Mouse (Mus musculus): Measurements from ENCODE around the gene Capn7. TPM values are rescaled to one million over a fixed set of nuclear protein-coding genes. Genes with fewer than 3 reads are reported as not detected.
A peak's percentile ranks its signal among the peaks of the same experiment; 100 is the strongest.

The Capn7 gene
- polyA plus RNA-seq, 1 experiment from 2014 or later, result 29.4 TPM

DNA sequence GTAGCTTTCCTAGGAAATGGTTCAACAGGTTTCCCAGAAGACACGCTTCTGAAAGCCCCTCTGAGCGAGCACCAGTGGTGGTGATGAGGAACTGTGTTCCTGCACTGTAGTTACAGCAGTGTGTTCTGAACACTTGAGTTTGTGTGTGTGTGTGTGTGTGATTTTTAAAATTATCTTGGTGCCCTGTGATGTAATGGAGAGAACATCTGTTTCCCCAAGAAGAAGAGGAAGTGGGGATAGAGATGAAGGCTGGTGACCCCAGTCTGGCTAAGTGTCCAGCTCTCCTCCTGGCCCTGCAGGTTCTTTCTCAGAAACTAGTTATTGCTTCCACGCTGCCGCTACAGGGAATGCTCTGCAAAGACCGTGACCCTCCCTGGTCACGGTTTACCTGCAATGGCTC, 38.0 kb downstream of the Capn7 start:
- WGBS, result 93% methylated on average over 6 of the region's 6 CpGs
- no peaks in the 10 kb centered on the region for H3K9me3 ChIP-seq
- H3K4me1 ChIP-seq (replicated peaks), result no peaks in the 10 kb centered on the region
- H3K27ac ChIP-seq, result no peak overlapping the region
- H3K4me3 ChIP-seq, result no peak overlapping the region
- peaks cover 97% of the 10 kb centered on the region for H3K36me3 ChIP-seq
- DNase-seq (ENCODE audit: low spot score), result no peak
- no peaks in the 10 kb centered on the region for H3K27me3 ChIP-seq (ENCODE audit: insufficient read depth, poor library complexity, severe bottlenecking)

DNA sequence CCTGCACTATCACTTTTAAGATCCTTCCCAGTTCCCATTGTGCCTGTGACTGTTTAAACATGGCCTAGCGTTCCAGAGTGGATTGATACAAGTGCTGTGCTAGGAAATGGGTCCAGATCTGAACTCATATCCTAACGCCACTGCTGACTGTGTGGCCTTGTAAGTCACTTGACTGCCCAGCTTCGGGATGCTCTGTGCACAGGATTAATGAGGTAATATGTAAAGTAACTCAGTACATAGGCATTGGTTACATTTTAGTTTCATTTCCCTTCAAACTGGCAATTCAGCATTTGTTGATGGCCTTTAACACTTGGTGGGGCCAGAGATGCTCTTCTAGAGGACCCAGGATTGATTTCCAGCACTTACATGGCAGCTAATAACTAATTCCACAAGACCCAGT, 39.9 kb downstream of the Capn7 start:
- Histone ChIP-seq H3K27me3 (ENCODE audit: insufficient read depth, poor library complexity, severe bottlenecking) (no peaks in the 10 kb centered on the region), H3K36me3 (peaks cover 77% of the 10 kb centered on the region), H3K4me3 (no peak overlapping the region), H3K9me3 (no peaks in the 10 kb centered on the region), H3K4me1 (replicated peaks) (no peaks in the 10 kb centered on the region), H3K27ac (no peak overlapping the region)
- DNase-seq (ENCODE audit: low spot score), result no peak
- WGBS, result 95% methylated on average over 3 of the region's 3 CpGs

- H3K27ac ChIP-seq, result no peak overlapping the region; the same call in 1 of the 2 replicates
- H3K4me1 ChIP-seq (replicated peaks), result peaks cover 28% of the 10 kb centered on the region
- H3K9me3 ChIP-seq, result peaks cover 5% of the 10 kb centered on the region
- WGBS, result 82% methylated on average over 8 of the region's 8 CpGs
- no peaks in the 10 kb centered on the region for H3K27me3 ChIP-seq (ENCODE audit: insufficient read depth, poor library complexity, severe bottlenecking)
- peaks cover 24% of the 10 kb centered on the region for H3K36me3 ChIP-seq
- DNase-seq (ENCODE audit: low spot score), result no peak
- no peak overlapping the region for H3K4me3 ChIP-seq
These were observed 45.8 kb downstream of the Capn7 start for GRCm38 (mm10) chr14:31382276-31382675.

GRCm38 (mm10) chr14:31383470-31384050, 47.1 kb downstream of the Capn7 start:
- Histone ChIP-seq H3K4me3 (no peak overlapping the region), H3K9me3 (peaks cover 5% of the 10 kb centered on the region), H3K27me3 (ENCODE audit: insufficient read depth, poor library complexity, severe bottlenecking) (no peaks in the 10 kb centered on the region), H3K4me1 (replicated peaks) (peaks cover 41% of the 10 kb centered on the region), H3K27ac (peak overlapping the region; percentile 59; the same call in 1 of the 2 replicates), H3K36me3 (peaks cover 12% of the 10 kb centered on the region; the same call in 1 of the 2 replicates)
- 86% methylated on average over 11 of the region's 11 CpGs for WGBS
- no peak for DNase-seq (ENCODE audit: low spot score)

- WGBS, result 78% methylated on average over 13 of the region's 13 CpGs
- Histone ChIP-seq H3K36me3 (peaks cover 6% of the 10 kb centered on the region; the same call in 1 of the 2 replicates), H3K9me3 (peaks cover 5% of the 10 kb centered on the region), H3K4me3 (no peak overlapping the region), H3K4me1 (replicated peaks) (peaks cover 44% of the 10 kb centered on the region), H3K27me3 (ENCODE audit: insufficient read depth, poor library complexity, severe bottlenecking) (no peaks in the 10 kb centered on the region), H3K27ac (no peak overlapping the region)
- no peak for DNase-seq (ENCODE audit: low spot score)
These were observed 48.2 kb downstream of the Capn7 start for GRCm38 (mm10) chr14:31384366-31385323.

GRCm38 (mm10) chr14:31385406-31385805, 49.0 kb downstream of the Capn7 start:
- H3K4me3 ChIP-seq, result no peak overlapping the region
- H3K27ac ChIP-seq, result no peak overlapping the region
- DNase-seq (ENCODE audit: low spot score), result no peak
- H3K4me1 ChIP-seq (replicated peaks), result peaks cover 44% of the 10 kb centered on the region
- H3K9me3 ChIP-seq, result peaks cover 5% of the 10 kb centered on the region
- H3K27me3 ChIP-seq (ENCODE audit: insufficient read depth, poor library complexity, severe bottlenecking), result no peaks in the 10 kb centered on the region
- WGBS, result 90% methylated on average over 5 of the region's 5 CpGs
- peaks cover 6% of the 10 kb centered on the region; the same call in 1 of the 2 replicates for H3K36me3 ChIP-seq

DNA sequence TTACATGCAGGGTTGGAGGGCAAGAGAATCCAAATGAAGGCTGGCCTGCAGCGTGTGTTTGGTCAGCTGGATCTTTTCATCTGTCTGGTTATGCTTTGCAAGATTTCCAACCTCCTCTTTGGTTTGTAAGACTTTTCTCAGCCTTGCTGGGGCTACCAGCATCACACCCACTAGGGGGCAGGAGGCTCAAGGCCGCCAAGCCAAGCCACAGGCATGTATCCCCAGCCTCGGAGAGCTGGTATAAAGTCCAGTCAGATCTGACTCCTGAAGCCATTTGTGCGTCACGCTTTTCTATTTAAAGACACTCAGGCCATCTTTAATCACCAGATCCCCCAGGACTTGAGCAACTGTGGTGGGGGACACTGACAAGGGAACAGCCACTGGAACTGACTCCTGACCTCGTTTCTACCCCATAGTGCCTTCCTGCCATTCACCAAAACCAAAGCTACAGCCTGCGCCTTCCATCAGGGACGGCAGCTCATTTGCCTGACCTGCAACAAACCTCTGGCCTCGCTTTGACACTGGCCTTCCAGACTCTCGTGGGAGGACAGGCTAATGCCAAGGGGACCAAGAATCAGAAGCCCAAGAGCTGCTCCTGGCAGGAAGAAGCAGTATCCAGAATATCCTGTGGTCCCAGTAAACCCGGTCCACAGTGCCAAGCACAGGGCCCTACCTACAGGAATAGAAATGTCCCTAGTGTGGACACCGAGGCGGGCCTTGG, 49.7 kb downstream of the Capn7 start:
- H3K4me3 ChIP-seq, result no peak overlapping the region
- peaks cover 6% of the 10 kb centered on the region; the same call in 1 of the 2 replicates for H3K36me3 ChIP-seq
- 54% methylated on average over 13 of the region's 13 CpGs for WGBS
- no peak overlapping the region; the same call in 1 of the 2 replicates for H3K27ac ChIP-seq
- peaks cover 44% of the 10 kb centered on the region for H3K4me1 ChIP-seq (replicated peaks)
- peaks cover 5% of the 10 kb centered on the region for H3K9me3 ChIP-seq
- peak; percentile 67 for DNase-seq (ENCODE audit: low spot score)
- no peaks in the 10 kb centered on the region for H3K27me3 ChIP-seq (ENCODE audit: insufficient read depth, poor library complexity, severe bottlenecking)

DNA sequence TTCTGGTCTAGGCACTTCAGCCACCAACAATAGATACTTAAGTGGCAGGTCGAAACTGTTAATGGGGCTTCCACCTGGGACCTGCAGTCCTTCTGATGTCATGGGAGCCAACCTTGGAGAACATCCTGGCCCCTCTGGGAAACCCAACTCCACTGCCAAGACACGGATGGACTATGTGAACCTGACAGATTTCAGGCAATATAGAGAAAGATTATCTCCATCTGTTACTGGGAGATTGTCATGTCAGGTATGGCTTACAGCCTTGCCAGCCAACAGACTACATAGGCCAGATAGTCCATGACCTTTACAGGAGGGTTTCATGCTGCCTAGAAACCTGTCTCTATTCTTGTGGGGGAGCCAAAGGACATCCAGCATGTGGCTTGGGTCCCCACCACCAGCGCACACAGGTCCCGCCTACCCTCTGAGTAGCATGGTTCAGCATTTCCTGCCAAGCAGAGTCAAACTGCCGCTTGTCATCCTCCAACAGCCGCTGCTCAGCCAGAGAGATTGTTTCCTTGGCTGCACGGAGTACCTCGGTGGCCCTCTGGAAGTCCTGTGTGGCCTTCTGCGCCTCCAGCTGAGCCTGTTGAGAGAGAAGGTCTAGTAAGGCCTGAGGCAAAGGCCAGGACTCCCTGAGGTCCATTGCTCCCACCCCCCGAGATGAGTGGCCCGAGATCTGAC, 51.0 kb downstream of the Capn7 start:
- WGBS, result 81% methylated on average over 11 of the region's 11 CpGs
- Histone ChIP-seq H3K27me3 (ENCODE audit: insufficient read depth, poor library complexity, severe bottlenecking) (no peaks in the 10 kb centered on the region), H3K36me3 (peaks cover 2% of the 10 kb centered on the region; the same call in 1 of the 2 replicates), H3K4me1 (replicated peaks) (peaks cover 45% of the 10 kb centered on the region), H3K9me3 (peaks cover 2% of the 10 kb centered on the region), H3K27ac (peak overlapping the region; percentile 31; the same call in 1 of the 2 replicates), H3K4me3 (no peak overlapping the region)
- DNase-seq (ENCODE audit: low spot score), result no peak

GRCm38 (mm10) chr14:31388086-31388872, 51.8 kb downstream of the Capn7 start:
- Histone ChIP-seq H3K36me3 (no peaks in the 10 kb centered on the region), H3K4me3 (no peak overlapping the region), H3K4me1 (replicated peaks) (peaks cover 49% of the 10 kb centered on the region), H3K27ac (peak overlapping the region; percentile 40; the same call in 1 of the 2 replicates), H3K27me3 (ENCODE audit: insufficient read depth, poor library complexity, severe bottlenecking) (no peaks in the 10 kb centered on the region), H3K9me3 (no peaks in the 10 kb centered on the region)
- no peak for DNase-seq (ENCODE audit: low spot score)
- WGBS, result 69% methylated on average over 13 of the region's 13 CpGs

GRCm38 (mm10) chr14:31389421-31390147, 53.1 kb downstream of the Capn7 start:
- no peaks in the 10 kb centered on the region for H3K9me3 ChIP-seq
- 94% methylated on average over 8 of the region's 8 CpGs for WGBS

GRCm38 (mm10) chr14:31392300-31392699, 55.9 kb downstream of the Capn7 start:
- peaks cover 8% of the 10 kb centered on the region; the same call in 1 of the 2 replicates for H3K36me3 ChIP-seq
- no peak overlapping the region for H3K4me3 ChIP-seq
- H3K27me3 ChIP-seq (ENCODE audit: insufficient read depth, poor library complexity, severe bottlenecking), result no peaks in the 10 kb centered on the region
- H3K27ac ChIP-seq, result no peak overlapping the region
- H3K4me1 ChIP-seq (replicated peaks), result peaks cover 26% of the 10 kb centered on the region
- DNase-seq (ENCODE audit: low spot score), result no peak
- peaks cover 4% of the 10 kb centered on the region; the same call in 1 of the 2 replicates for H3K9me3 ChIP-seq
- WGBS, result 88% methylated on average over 5 of the region's 5 CpGs

More at GRCm38 (mm10) chr14:31389421-31390147, 53.1 kb downstream of the Capn7 start:
- peaks cover 41% of the 10 kb centered on the region for H3K4me1 ChIP-seq (replicated peaks)
- H3K27me3 ChIP-seq (ENCODE audit: insufficient read depth, poor library complexity, severe bottlenecking), result no peaks in the 10 kb centered on the region
- no peak overlapping the region for H3K4me3 ChIP-seq
- no peak overlapping the region for H3K27ac ChIP-seq
- H3K36me3 ChIP-seq, result no peaks in the 10 kb centered on the region
- DNase-seq (ENCODE audit: low spot score), result no peak
